Mouse (Mus musculus) E14TG2a.4 (cell line): ENCODE results near the gene Megf6.

Experiments
- CTCF ChIP-seq: conservative IDR thresholded peaks from 2 replicates; pipeline ENCODE4 v1.5.1; 2014; ENCODE audit warnings: low read length
- POU5F1 ChIP-seq: IDR thresholded peaks from 2 replicates; pipeline ENCODE4 v1.6.1; 2014; ENCODE audit warnings: low read length, borderline replicate concordance

DNA sequence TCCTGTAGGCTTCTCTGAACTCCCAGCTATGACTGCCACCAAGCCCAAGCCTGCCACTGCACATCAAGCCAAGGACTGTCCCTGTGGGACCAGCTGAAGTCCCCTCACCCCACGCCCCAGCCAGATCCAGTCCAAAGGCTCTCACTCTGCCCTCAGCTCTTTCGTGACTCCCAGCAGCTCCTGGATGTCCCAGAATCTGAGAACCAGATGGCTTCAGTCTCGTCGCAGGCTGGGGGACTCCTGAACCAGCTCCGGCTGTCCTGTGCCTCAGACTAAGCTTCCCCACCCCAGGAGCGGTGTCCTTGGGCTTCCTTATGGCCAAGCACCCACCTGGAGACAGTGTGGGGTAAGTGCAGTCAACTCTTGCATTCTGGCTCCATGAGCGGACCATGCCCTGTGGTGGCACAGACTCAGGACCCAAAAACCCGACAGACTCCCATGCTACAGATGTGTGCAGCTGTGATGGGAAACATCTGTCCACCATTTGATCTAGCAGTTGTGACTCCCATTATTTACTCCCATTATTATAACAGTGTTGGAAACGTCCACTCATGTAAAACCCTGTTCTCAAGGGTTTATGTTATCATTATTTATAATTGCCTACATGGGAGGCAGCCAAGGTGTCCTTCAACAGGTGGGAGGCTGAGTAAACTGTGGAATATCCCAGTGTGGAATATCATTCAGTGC lies 140.2 kb downstream of the Megf6 start:
- TF ChIP-seq CTCF: no peak
- no peak for TF ChIP-seq POU5F1
